Mouse (Mus musculus) thymus, postnatal 25 days (tissue): Measurements from ENCODE around the gene Ccdc87.
"Not testable (repeated sequence)": the region's sequence is repeated elsewhere in the genome, so short reads cannot be mapped to it uniquely, and the experiment has no call there.

Source experiments
- DNase-seq: peaks from one replicate; pipeline ENCODE4 v3.0.0; 2022

Gene Ccdc87

DNA sequence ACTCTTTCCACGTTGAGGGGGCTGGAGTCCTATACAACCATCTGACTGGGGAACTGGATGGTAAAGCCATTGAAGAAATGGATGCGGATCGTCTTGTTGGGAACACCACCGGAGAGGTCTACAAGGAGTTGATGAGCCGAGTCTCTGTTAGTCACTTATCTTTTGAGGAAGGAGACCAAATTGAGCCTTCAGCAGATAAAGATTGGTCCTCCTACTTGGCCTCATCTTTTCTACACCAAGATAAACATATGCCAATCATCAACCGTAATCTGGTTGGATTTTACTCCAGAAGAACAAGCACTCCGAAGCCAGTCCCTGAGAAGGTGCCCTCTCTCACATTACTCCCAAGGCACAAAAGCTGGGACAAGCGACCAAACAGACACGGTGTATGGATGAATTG lies 1.7 kb downstream of the Ccdc87 start:
- no peak for DNase-seq

DNA sequence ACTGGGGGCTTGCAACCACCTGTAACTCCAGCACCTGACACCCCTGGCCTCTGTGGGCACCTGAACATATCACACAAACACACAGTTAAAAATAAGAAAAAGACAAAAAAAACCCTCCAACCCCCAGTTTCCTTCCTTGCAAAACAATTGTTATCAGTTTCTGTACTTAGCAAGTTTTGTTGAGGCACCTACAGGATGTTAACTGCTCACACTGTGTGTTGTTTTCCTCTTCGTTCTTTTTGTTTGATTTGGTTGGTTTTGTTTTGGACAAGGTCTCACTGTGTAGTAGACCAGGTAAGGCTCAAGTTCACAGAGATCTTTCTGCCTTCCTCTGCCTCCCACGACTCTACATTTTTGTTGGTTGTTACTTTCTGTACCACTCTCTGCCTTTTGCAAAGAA lies 3.4 kb downstream of the Ccdc87 start:
- DNase-seq: no peak

DNA sequence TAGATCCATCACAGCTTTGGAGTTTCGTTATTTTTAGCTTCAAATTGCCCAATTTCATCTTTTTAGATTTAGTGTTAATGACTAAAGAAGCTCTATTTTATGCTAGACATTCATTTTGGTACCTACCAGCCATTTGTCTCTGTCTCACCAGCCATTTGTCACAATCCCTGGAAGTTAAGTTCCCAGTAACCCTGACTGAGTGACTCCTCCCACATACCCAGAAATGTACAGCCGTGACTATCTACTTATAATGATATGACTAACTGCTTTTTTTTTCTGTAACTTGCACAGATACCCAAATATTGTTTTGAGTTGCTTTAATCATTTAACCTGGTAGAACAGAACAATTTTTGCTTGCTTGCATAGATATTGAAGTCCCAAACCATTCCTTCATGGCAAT lies 6.7 kb downstream of the Ccdc87 start:
- no peak for DNase-seq

DNA sequence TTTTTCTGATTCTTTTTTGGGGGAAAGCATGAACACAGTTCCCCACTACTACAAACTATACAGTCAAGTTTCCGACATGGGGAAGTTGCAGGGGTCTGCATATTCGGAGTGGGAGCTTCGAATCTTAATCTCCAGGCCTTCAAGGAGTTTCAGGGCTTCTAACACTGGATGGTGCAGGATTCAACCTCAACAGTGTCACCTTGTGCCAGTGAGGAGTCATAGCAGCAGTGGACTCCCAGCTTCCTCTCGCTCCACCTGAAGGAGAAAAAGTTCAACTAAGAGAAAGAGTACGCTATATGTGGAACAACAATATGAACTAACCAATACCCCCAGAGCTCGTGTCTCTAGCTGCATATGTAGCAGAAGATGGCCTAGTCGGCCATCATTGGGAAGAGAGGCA lies 8.3 kb downstream of the Ccdc87 start:
- DNase-seq: peak; percentile 33

DNA sequence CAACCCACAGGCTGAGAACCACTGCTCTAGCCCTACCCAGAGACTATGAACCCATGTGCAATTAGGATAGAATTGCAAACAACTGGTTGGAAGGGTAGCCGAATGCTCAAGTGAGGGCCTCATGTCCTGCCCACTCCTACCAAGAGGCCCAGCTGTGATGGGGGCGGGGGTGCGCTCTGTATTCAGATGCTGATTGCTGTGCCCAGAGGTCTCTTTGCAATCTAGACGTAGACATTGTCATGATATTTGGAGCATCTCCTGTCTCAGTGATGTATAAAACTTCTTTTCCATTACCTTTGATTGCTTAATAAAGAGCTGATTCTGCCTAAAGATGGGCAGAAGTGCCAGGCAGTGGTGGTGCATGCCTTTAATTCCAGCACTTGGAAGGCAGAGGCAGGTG lies 10.6 kb downstream of the Ccdc87 start:
- DNase-seq: no peak

DNA sequence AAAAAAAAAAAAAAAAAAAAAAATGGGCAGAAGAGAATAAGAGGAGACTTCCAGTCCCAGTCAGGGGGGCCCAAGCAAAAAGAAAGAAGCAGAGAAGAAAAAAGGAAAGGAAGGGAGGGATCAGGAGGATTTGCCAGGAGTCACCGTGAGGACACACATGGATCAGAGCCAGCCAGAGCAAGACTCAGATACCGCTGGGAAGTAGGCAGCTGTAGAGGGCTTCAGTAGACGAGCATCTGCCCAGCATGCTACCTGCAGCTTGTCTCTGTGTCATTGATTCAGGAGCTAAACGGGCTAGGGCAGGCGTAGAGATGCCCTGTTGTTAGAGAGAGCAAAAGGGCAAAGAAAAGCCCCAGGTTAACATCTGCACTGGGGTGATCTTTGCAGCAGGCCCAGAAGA lies 11.1 kb downstream of the Ccdc87 start:
- DNase-seq: no peak

DNA sequence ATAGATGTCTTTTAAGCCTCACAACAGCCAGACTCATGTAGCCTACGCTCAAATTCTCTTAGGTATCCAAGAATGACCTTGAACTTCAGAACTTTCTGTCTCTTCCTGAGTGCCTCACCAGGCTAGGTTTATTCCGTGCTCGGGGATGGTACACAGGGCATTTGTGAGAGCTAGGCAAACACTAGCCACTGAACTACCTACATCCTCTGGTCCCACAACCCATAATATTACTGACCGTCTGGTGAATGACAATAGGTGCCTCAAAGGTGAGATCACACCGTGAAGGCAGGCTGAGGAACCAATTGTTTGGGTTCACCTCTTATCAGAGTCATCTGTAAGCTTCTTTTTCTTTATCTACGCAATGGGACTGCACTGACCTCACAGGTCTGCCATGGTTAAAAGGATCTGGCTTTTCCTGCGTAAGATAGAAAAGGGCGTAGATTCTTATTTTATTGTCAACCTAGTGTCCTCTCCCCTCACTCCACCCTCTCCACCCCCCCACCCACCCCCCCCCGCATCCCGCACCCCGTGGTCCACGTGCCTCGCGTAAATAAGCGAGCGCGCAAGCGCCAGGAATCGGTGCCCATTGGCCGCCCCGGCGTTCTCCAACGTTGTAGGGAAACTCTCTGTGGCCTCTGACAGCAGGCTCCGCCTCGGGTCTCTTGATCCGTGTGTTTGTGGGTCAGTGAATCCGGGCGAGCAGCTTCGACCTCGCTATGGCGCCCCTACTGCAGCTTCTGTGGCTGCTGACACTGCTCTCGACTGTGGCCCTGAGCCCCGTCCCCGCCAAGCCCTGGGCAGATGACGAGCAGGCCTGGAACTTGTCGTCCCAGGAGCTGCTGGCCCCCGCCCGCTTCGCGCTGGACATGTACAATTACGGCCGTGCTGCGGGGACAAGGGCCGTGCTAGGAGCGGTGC lies 15.6 kb downstream of the Ccdc87 start, which contains the start of gene Ctsf:
Gene Ctsf, plus strand, starts transcription at position 579 of the 918 bp plus-strand sequence.
- DNase-seq: no peak

DNA sequence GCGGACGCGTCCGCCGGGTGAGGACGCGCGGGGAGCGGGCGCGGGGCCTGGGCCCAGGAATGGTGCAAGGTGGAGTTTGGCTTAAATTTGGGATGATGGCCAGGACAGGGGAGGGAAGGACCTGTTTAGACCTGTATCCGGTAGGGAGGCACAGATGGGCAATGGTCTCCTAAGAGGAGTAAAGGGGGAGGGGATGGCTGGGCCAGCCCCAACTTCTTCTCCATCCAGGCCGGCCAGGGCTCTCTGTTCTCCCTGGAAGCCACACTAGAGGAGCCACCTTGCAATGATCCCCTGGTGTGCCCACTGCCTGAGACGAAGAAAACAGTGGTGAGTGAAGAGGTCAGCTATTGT lies 16.3 kb downstream of the Ccdc87 start:
- DNase-seq: no peak

DNA sequence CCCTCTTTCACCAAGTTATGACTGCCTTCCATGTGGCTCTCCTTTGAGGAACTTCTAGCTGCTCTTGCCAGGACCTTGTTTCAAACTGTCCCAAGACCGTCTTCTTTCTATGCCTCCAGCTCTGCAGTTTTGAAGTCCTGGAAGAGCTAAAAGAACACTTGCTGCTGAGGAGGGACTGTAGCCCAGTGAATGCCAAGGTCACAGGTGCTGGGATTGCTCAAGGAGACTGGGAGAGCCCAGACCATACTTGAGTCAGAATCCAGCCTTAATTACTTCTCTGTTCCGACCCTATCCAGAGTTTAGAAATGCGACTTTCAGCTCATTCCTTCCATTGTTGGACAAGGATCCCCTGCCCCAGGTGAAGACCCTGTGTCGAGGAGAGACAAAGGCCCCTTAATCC lies 16.8 kb downstream of the Ccdc87 start:
- no peak for DNase-seq

DNA sequence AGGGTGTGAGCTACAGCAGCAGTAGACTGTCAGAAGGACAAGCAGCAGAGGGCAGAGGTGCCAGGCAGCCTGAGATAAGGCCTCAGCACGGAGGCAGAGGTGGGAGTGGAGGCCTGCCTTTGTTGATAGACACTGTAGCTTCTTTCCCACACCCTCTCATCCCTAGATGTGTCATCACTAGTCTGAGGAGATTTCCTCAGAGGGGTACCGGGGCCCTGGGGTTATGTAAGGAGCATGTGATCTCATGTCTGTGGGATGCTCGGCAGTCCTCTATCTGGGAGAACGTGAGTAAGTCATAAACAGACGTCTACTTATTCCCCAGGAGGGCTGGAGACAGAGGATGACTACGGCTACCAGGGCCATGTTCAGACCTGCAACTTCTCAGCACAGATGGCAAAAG lies 19.9 kb downstream of the Ccdc87 start:
- DNase-seq: no peak

DNA sequence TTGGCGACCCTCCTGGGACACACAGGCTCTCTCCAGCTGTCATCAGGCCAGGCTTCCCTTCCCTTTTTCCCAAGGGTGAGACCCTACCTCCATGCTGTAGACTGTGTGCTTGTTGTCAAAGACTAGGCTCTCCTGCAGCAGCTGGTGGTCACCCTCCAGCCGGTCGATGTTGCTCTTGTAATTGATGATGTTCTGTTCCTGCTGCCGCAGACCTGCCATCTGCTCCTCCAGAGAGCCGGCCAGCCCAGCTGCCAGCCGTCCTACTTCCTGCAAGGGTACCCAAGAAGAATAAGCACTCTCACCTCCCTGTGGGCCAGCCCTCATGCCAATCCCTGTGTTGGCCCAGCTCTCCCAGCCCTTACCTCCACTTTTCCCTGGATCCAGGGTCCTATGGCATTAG lies 23.9 kb downstream of the Ccdc87 start:
- DNase-seq: no peak

DNA sequence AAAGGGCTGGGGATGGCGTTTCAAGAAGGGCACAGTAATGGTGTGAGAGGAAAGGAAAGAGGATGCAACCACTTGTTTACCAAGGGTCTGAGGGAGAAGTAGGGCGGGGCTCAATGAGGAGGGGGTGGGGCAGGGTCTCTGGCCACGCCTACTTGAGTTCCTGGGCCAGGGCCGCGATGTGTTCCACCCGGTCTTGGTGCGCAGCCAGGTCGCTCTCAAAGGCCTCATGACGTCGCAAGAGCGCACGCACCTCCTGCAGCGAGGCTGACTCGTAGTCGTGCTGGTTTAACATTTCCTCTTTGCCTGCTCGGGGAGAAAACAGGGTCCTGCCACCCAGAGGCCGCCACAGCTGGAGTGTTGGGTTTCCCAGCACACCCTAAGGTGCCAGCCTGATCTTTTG lies 26.0 kb downstream of the Ccdc87 start:
- DNase-seq: peak; percentile 9

DNA sequence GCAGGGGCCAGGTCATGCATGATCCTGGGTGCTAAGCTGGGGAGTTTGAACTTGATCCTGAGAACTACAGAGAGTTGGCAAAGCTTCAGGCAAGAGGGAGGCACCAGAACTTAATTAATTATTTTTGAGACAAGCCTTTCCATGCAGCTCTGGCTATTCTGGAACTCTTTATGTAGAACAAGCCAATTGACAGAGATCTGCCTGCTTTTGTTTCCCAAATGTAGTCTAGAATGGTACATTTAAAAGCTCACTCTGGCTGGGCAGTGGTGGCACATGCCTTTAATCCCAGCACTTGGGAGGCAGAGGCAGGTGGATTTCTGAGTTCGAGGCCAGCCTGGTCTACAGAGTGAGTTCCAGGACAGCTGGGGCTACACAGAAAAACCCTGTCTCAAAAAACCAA lies 35.4 kb downstream of the Ccdc87 start:
- not testable (repeated sequence) for DNase-seq

DNA sequence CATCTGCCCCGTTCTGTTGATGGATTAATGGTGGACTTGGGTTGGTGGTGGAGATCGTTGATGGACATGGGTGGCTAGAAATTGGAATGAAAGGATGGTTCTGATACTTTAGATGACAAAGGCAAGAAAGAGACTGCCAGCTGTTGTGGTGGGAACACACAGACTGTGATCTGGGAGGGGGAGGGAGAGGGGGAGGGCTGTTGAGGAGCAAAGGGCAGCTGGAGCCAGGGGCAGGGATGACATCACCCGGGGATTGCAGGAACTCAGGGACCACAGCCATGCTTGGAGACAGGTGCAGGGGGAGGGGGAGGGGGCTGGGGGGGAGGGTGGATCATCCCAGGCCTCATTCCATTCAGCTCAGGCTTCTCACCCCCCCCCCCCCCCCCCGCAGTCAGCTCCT lies 37.1 kb downstream of the Ccdc87 start:
- DNase-seq: no peak

DNA sequence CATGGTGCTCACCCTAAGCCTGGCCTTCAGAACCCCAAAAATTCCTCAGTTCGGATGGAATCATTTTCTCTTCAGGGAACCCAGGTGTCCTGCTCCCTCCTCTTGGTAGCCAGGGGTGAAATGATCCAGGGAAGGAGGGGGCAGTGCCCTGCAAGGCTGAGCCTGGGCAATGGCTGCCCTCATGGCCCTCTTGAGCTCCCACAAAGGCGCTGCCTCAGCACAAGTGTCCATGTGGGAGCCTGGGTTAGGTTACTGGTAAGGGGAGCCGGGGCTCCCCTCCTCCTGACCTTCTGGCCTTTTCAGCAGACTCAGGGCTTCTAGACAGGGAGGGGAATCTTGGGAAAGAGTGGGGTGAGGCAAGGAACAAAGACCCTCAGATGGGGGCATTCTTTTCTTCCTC lies 37.6 kb downstream of the Ccdc87 start:
- DNase-seq: no peak

DNA sequence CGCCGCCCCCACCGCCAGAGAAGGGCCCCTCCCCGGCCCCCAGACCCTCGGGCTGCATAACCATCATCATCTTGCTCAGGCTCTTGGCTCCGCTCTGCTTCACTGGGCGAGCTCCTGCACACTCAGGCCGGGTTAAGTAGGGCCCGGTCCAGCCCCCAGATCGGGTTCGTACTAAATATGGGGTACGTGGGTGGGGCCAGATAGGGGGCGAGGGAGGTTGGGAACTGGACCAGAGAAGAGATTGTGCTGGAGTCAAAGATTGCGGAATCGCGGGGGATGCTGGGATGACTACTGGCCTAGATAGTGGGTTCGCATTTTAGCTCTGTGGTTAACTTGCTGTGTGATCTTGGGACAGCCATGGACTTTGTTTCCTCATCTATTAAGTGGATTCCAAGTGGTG lies 38.6 kb downstream of the Ccdc87 start, which contains the start of gene Actn3:
Gene Actn3, minus strand, starts transcription at position 125 of the 400 bp plus-strand sequence.
- no peak for DNase-seq

DNA sequence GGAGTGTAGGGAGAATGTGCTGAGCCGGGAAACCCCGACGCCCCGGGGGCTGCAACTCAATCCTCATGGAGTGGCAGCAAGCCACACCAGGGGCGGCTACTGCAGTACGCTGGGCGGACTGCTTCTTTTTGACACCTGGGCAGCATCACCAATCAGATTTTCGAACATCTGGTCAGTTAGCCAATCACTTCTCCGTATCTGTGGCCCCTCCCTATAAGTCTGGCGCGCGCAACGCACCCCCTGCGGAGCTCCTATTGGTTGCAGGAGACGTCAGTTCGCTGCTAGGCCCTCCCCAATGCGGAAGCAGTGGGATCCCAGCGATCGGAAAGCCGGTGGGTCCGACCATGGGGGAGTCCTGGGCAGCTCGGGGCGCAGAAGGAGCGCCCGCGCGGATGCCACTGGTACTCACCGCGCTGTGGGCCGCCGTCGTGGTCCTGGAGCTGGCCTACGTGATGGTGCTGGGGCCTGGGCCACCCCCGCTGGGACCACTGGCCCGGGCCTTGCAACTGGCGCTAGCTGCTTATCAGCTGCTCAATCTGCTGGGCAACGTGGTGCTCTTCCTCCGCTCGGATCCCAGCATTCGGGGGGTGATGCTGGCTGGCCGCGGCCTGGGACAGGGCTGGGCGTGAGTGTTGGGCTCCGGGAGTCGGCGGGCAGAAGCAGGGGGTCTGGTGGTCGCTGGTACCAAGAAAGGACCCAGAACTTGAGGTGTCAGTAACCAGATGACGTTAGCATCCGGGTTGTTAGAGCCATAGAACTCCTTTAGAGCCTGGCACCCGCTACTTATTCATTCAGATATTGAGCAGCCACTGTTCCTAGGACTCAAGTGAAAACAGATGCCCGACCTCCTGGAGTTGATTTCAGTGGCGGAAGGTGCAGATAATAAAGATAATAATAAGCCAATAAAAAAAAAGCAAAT lies 39.5 kb downstream of the Ccdc87 start, which contains the start of gene Zdhhc24:
Gene Zdhhc24, plus strand, starts transcription at position 264 of the 919 bp plus-strand sequence.
- peak; percentile 98 for DNase-seq

DNA sequence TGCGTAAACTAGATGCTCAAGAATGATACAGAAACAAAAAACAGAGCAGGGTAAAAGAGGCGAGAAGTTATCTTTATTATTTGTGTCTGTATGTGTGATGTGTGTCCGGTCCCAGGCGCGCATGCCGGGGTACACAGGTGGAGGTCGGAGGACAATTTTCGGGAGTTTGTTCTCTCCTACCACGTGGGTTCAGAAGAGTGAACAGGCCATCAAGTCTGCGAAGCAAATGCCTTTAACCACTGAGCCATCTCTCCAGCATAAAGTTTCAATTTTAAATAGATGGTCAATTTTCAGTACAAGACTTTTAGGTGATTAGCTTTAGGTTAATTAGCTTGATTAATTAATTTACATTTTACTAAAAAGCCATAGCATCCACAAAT lies 40.1 kb downstream of the Ccdc87 start:
- DNase-seq: no peak

DNA sequence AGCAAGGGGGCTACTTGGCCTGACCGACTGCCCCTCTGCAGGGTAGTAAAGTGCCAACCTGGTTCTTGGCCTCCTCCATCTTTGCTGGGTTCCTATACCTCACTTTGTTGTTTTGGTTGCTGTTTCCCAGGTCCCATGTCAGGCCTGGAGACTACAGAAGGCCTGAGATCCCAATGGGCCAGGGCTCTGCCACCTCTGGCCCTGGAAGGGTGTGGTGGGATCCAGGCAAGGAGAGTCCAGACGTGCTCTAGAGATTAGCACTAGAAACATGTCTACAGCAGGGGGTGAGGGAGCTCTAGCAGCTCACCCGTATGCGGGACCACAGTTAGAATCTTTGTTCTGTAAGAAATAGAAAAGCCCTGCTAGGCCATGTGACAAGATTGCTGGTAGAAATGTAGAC lies 44.8 kb downstream of the Ccdc87 start:
- DNase-seq: no peak

DNA sequence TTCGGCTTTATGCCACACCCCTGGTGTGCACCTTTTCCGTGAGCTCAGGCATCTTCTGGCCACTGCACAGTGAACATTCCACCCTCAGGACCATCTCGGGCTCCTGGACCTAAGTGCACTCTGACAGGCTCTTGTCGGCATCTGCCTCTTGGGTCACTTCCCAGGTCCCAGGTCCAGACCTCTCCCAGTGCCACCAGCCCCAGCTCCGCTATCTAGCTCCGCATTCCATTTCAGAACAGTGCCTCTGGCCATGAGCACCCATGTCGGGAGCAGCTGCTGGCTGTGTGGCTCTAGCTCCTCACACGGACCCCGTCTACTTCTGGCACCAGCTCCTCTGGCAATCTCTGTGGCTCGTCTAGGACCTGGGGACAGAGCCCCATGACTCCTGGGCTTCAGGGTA lies 50.6 kb downstream of the Ccdc87 start:
- DNase-seq: no peak

DNA sequence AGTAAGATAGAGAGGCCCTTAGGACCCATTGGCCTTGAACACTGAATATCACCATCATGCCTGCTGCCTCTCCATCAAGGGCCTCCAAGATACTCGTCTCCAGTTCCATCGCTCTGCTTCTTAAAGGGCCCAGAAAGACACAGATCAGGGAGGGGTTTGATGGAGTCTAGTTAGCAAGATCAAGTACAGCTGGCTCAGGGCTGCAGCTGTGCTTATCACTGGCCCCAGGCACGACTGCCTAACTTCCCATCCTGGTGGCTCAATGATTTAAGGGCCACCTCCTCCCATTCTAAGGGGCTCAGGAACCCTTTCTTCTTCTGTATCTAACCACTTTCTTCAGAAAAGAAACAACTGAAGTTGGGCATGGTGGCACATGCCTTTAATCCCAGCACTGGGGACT lies 52.6 kb downstream of the Ccdc87 start:
- no peak for DNase-seq
